Mouse (Mus musculus): ENCODE measurements around the gene Fgfbp1.

DNA sequence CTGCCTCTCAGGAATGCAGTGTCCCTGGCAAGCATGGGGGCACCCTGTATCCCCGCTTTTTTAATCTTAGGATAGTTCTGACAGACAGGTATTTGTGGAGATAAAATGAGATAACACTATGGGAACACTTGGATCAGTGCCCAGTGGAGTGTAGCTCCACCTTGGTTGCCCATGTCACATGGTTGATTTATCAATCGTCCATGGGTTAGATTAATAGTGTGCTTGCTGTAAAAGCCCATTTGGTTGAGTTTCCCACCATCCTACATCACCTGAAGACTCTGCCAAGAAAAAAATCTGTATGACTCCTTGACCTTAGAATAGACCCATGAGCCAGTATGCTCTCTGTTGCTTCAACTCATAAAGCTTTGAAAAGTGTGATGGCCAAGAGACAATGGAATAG, 11.0 kb downstream of the Fgfbp1 start:
- TF ChIP-seq CTCF (IDR thresholded peaks at IDR 0.05; ENCODE audit: control insufficient read depth, insufficient read depth, low read length) (no peak), POLR2A (IDR thresholded peaks at IDR 0.05; ENCODE audit: borderline replicate concordance, control insufficient read depth, low read depth, low read length) (no peak)

All from bone marrow, adult 2 months (tissue).